Mouse (Mus musculus): Measurements from ENCODE around the gene Ces2g.

DNA sequence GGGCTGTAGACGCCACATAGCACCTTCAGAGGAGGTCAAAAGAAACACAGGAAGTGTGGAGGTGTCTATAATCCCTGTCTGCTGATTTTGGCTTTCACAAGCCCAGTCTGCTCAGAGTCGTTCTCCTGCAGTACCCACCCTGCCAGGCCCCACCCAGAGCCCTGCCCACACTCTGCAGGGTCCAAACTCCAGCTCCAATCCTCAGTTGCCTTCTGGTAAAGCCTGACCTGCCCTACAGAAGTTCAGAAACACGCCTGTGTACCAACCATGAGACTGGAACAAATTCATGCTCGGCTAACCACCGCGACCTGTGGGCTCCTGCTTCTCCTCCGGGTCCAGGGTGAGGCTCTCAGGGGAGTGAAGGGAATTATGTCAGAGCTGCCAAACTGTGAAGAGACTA lies 39.1 kb downstream of the Ces2g start, which contains the start of gene Ces2h:
- TF ChIP-seq ZC3H11A (IDR thresholded peaks at IDR 0.05; ENCODE audit: borderline replicate concordance, low read depth, low read length) (no peak), CHD2 (IDR thresholded peaks at IDR 0.05; ENCODE audit: low read depth, low read length) (no peak), HCFC1 (IDR thresholded peaks at IDR 0.05; ENCODE audit: borderline replicate concordance, insufficient read depth, low read length) (no peak)

Data from ES-E14 (cell line).